Mouse (Mus musculus): ENCODE measurements around the gene Adra2c. TPM values are rescaled to one million over a fixed set of nuclear protein-coding genes. Genes with fewer than 3 reads are reported as not detected.

The Adra2c gene
- 2.0 and 3.0 TPM in 2 replicates for polyA plus RNA-seq (2012; rRNA removed)

DNA sequence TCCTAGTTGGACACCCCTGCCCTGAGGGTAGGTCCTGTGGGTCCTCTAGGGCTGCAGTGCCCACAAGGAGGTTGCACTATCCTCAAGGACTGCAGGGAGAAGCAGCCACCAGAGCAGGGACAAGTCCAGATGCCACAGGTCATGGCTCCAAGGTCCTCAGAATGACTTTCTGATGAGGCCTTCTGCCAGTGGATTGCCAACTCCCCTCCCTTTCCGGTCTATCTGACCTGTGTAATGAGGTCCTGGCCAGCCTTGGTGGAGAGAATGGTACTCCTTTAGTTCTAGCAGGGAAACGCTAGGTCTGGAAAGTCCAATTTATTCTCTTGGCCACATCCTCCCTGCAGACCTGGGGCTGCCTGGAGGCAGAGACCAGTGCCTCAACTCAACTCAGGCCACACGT lies at the start of gene Adra2c:
Adra2c (plus strand) TSS at position 301 of the 400 bp plus-strand sequence.
- no peak for DNase-seq (ENCODE audit: low read depth)
- TF ChIP-seq POLR2A (IDR thresholded peaks at IDR 0.05; ENCODE audit: borderline replicate concordance, extremely low read depth, insufficient read depth, insufficient read length, poor library complexity, severe bottlenecking) = no peak
- TF ChIP-seq CTCF (IDR thresholded peaks at IDR 0.05; ENCODE audit: borderline replicate concordance, extremely low read depth, insufficient read depth, insufficient read length) = no peak

- TF ChIP-seq CTCF (IDR thresholded peaks at IDR 0.05; ENCODE audit: borderline replicate concordance, extremely low read depth, insufficient read depth, insufficient read length) = no peak
- TF ChIP-seq POLR2A (IDR thresholded peaks at IDR 0.05; ENCODE audit: borderline replicate concordance, extremely low read depth, insufficient read depth, insufficient read length, poor library complexity, severe bottlenecking) = no peak
- no peak for DNase-seq (ENCODE audit: low read depth)
These were observed 45.0 kb upstream of the Adra2c start for GRCm38 (mm10) chr5:35233142-35233541.

- TF ChIP-seq POLR2A (IDR thresholded peaks at IDR 0.05; ENCODE audit: borderline replicate concordance, extremely low read depth, insufficient read depth, insufficient read length, poor library complexity, severe bottlenecking) = no peak
- TF ChIP-seq CTCF (IDR thresholded peaks at IDR 0.05; ENCODE audit: borderline replicate concordance, extremely low read depth, insufficient read depth, insufficient read length) = no peak
These were observed 40.4 kb upstream of the Adra2c start for GRCm38 (mm10) chr5:35237757-35238156.

GRCm38 (mm10) chr5:35238627-35239026 lies 39.5 kb upstream of the Adra2c start:
- TF ChIP-seq CTCF (IDR thresholded peaks at IDR 0.05; ENCODE audit: borderline replicate concordance, extremely low read depth, insufficient read depth, insufficient read length) = no peak
- no peak for TF ChIP-seq POLR2A (IDR thresholded peaks at IDR 0.05; ENCODE audit: borderline replicate concordance, extremely low read depth, insufficient read depth, insufficient read length, poor library complexity, severe bottlenecking)
- no peak for DNase-seq (ENCODE audit: low read depth)

More at GRCm38 (mm10) chr5:35237757-35238156, 40.4 kb upstream of the Adra2c start:
- no peak for DNase-seq (ENCODE audit: low read depth)

- TF ChIP-seq CTCF (IDR thresholded peaks at IDR 0.05; ENCODE audit: borderline replicate concordance, extremely low read depth, insufficient read depth, insufficient read length) (no peak), POLR2A (IDR thresholded peaks at IDR 0.05; ENCODE audit: borderline replicate concordance, extremely low read depth, insufficient read depth, insufficient read length, poor library complexity, severe bottlenecking) (no peak)
- no peak for DNase-seq (ENCODE audit: low read depth)
These were observed 36.6 kb upstream of the Adra2c start for GRCm38 (mm10) chr5:35241556-35241955.

DNA sequence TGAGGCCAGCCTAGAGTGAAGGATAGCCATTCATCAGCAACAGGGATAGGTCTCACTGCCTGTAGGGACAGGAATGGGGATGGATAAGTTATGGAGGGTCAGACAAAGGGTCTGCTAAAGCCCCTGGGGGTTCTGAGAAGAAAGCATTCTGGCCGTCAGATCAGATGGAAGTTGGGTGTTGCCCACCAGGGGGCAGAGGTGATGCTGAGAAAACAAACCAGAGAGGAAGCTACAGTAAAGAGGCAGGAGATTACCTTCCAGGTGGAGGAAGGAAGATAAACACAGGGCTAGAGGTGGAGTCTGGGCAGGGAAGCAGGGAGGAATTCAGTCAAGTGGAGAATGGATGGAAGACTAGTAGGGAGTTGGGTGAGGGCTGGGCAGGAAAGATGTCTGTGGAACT lies 33.9 kb upstream of the Adra2c start:
- TF ChIP-seq CTCF (IDR thresholded peaks at IDR 0.05; ENCODE audit: borderline replicate concordance, extremely low read depth, insufficient read depth, insufficient read length) = peak; percentile 50; the same call in 1 of the 2 replicates
- no peak for TF ChIP-seq POLR2A (IDR thresholded peaks at IDR 0.05; ENCODE audit: borderline replicate concordance, extremely low read depth, insufficient read depth, insufficient read length, poor library complexity, severe bottlenecking)
- DNase-seq (ENCODE audit: low read depth) = peak; percentile 40

GRCm38 (mm10) chr5:35245555-35246273 lies 32.4 kb upstream of the Adra2c start:
- peak; percentile 69 for DNase-seq (ENCODE audit: low read depth)
- no peak for TF ChIP-seq POLR2A (IDR thresholded peaks at IDR 0.05; ENCODE audit: borderline replicate concordance, extremely low read depth, insufficient read depth, insufficient read length, poor library complexity, severe bottlenecking)

- DNase-seq (ENCODE audit: low read depth) = peak; percentile 57
- TF ChIP-seq CTCF (IDR thresholded peaks at IDR 0.05; ENCODE audit: borderline replicate concordance, extremely low read depth, insufficient read depth, insufficient read length) (no peak), POLR2A (IDR thresholded peaks at IDR 0.05; ENCODE audit: borderline replicate concordance, extremely low read depth, insufficient read depth, insufficient read length, poor library complexity, severe bottlenecking) (no peak)
These were observed 23.0 kb upstream of the Adra2c start for GRCm38 (mm10) chr5:35254964-35255716.

GRCm38 (mm10) chr5:35263716-35264115 lies 14.4 kb upstream of the Adra2c start:
- TF ChIP-seq POLR2A (IDR thresholded peaks at IDR 0.05; ENCODE audit: borderline replicate concordance, extremely low read depth, insufficient read depth, insufficient read length, poor library complexity, severe bottlenecking) = no peak
- no peak for TF ChIP-seq CTCF (IDR thresholded peaks at IDR 0.05; ENCODE audit: borderline replicate concordance, extremely low read depth, insufficient read depth, insufficient read length)
- DNase-seq (ENCODE audit: low read depth) = no peak

- TF ChIP-seq CTCF (IDR thresholded peaks at IDR 0.05; ENCODE audit: borderline replicate concordance, extremely low read depth, insufficient read depth, insufficient read length) (no peak), POLR2A (IDR thresholded peaks at IDR 0.05; ENCODE audit: borderline replicate concordance, extremely low read depth, insufficient read depth, insufficient read length, poor library complexity, severe bottlenecking) (no peak)
- peak; percentile 93 for DNase-seq (ENCODE audit: low read depth)
These were observed 10.6 kb upstream of the Adra2c start for GRCm38 (mm10) chr5:35267486-35267885.

DNA sequence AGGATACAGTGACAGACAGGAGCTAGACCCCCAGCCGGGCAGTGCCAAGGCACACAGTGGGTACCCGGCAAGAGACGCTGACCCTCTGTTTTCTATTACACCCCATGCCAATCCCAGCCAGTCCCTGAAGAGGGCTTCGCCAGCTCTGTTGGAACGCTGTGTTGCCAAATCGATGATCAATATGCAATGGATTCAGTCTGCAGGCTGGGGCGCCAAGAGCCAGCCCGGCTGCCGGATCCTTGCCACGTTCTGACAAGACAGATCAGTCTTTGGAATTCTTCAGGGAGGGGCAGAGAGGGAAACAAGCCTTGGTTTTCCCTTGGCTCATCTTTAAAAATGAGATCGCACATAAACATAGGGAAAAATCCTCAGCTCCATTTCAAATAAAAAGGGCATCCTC lies 2.8 kb upstream of the Adra2c start:
- peak; percentile 26 for DNase-seq (ENCODE audit: low read depth)
- TF ChIP-seq CTCF (IDR thresholded peaks at IDR 0.05; ENCODE audit: borderline replicate concordance, extremely low read depth, insufficient read depth, insufficient read length) (no peak), POLR2A (IDR thresholded peaks at IDR 0.05; ENCODE audit: borderline replicate concordance, extremely low read depth, insufficient read depth, insufficient read length, poor library complexity, severe bottlenecking) (no peak)

All from brain, embryonic 14.5 days (tissue).